Mouse (Mus musculus) hindbrain, embryonic 11.5 days (tissue): ENCODE results near the gene Gm17581. TPM values are rescaled to one million over a fixed set of nuclear protein-coding genes. Genes with fewer than 3 reads are reported as not detected.

Source experiments
- ATAC-seq: fragments of 200-750 bp; cut with Nextera tagmentation; 2 replicates; pipeline ENCODE4 v1.8.0; 2017; ENCODE audit warnings: mild to moderate bottlenecking, moderate TSS enrichment, moderate library complexity; ENCODE audit not compliant: low FRiP score
- DNase-seq: peaks from one replicate; pipeline ENCODE4 v3.0.0-alpha.2; 2015; ENCODE audit warnings: low spot score
- H3K27ac ChIP-seq: fragments of 300-500 bp; sonication (generic); 2 replicates; pipeline ENCODE4 v1.5.1; 2014; ENCODE audit warnings: mild to moderate bottlenecking, low read depth, low read length
- H3K27me3 ChIP-seq: fragments of 300-500 bp; sonication (generic); 2 replicates; pipeline ENCODE4 v1.6.1; 2014; ENCODE audit warnings: mild to moderate bottlenecking, low read length, moderate library complexity, mixed read lengths; ENCODE audit not compliant: control insufficient read depth, insufficient read depth
- H3K36me3 ChIP-seq: fragments of 300-500 bp; sonication (generic); 2 replicates; pipeline ENCODE4 v1.6.1; 2014; ENCODE audit warnings: mild to moderate bottlenecking, low read length, moderate library complexity, mixed read lengths; ENCODE audit not compliant: control insufficient read depth, insufficient read depth
- H3K4me1 ChIP-seq: fragments of 300-500 bp; sonication (generic); replicated peaks from 2 replicates; pipeline ENCODE4 v1.6.1; 2014; ENCODE audit warnings: low read length, mixed read lengths; ENCODE audit not compliant: control insufficient read depth, insufficient read depth
- H3K4me2 ChIP-seq: fragments of 300-500 bp; sonication (generic); replicated peaks from 2 replicates; pipeline ENCODE4 v1.6.1; 2014; ENCODE audit warnings: mild to moderate bottlenecking, low read depth, low read length
- H3K4me3 ChIP-seq: fragments of 300-500 bp; sonication (generic); 2 replicates; pipeline ENCODE4 v1.5.1; 2014; ENCODE audit warnings: low read depth, low read length
- H3K9ac ChIP-seq: fragments of 300-500 bp; sonication (generic); 2 replicates; pipeline ENCODE4 v1.6.1; 2014; ENCODE audit warnings: low read depth, low read length
- H3K9me3 ChIP-seq: fragments of 300-500 bp; sonication (generic); 2 replicates; pipeline ENCODE4 v1.6.1; 2016; ENCODE audit warnings: low read length; ENCODE audit not compliant: control insufficient read depth
- WGBS: fragments of 180-500 bp; shearing (Covaris S2); extraction: QIAGEN DNeasy Blood & Tissue Kit; methylation state at CpG from one replicate; pipeline ENCODE4 v1.1.7; 2014; 5-methylcytosine and 5-hydroxymethylcytosine counted together
- polyA plus RNA-seq: library from polyadenylated mRNA; unstranded; fragments of >200 nt; fragmentation: Nextera tagmentation; extraction: Ambion mirVana; gene quantifications from 2 replicates; pipeline ENCODE4 v1.2.1, GENCODE M21; 2014

Gm17581 gene
- polyA plus RNA-seq, 1 experiment from 2014 or later: not detected

DNA sequence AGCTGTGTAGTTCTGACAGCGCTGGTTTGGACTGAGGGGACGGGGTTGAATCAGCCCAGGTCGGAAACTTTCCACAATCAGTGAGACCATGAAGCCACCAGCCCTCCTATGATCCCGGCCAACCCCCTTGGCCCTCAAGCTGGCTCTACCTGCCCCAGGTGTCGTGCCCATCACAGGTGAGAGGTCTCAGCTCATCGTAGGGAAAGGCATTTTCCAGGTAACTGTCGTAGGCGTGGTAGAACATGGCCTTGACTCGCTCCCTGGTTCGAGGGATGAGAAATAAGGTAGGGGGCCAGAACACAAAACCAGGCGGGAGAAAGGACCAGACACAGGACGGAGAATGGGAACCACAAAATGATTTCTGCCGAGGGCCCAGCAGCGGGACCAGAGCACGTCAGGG is 6.9 kb downstream of the Gm17581 start:
- H3K9ac ChIP-seq: peak overlapping the region; percentile 81
- no peak overlapping the region for H3K27ac ChIP-seq
- no peaks in the 10 kb centered on the region for H3K4me1 ChIP-seq
- no peak for DNase-seq
- H3K4me2 ChIP-seq: peak overlapping the region; percentile 87
- H3K27me3 ChIP-seq: no peaks in the 10 kb centered on the region
- H3K9me3 ChIP-seq: no peaks in the 10 kb centered on the region
- 5% methylated on average over 15 of the region's 15 CpGs for WGBS
- H3K4me3 ChIP-seq: peak overlapping the region; percentile 77
- no peaks in the 10 kb centered on the region for H3K36me3 ChIP-seq
- ATAC-seq: no peak; the same call in none of the 2 replicates

DNA sequence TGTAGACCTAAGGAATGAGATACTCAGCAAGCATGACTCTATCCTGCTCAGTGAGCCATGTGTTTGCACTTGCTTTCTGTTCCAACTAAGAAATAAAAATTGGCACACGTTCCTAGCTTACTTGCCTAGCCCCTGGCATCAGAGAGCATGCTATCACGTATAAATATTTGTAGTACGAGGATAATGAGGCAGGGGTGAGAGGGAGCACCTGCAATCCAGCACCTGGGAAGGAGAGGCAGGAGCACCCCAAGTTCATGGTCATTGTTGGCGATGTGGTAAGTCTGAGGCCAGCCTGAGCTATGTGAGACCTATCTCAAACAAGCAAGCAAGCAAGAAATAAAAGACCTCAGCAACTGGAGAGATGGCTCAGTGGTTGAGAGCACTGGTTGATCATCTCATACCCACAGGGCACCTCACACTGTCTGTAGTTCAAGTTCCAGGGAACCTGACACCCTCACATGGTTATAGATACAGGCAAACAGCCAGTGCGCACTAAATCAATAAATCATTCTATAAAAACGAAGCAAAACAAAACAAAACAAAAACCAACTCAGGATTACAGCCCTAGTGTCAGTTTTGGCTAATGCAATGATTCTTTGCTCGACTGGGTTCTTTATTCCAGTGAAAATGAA is 7.8 kb downstream of the Gm17581 start:
- DNase-seq (no peak), ATAC-seq (no peak)
- no peaks in the 10 kb centered on the region for H3K36me3 ChIP-seq
- no peak overlapping the region for H3K27ac ChIP-seq
- no peaks in the 10 kb centered on the region for H3K9me3 ChIP-seq
- H3K4me2 ChIP-seq: no peak overlapping the region
- H3K4me1 ChIP-seq: no peaks in the 10 kb centered on the region
- no peaks in the 10 kb centered on the region for H3K27me3 ChIP-seq
- 80% methylated on average over 7 of the region's 7 CpGs for WGBS
- H3K9ac ChIP-seq: no peak overlapping the region
- no peak overlapping the region for H3K4me3 ChIP-seq

DNA sequence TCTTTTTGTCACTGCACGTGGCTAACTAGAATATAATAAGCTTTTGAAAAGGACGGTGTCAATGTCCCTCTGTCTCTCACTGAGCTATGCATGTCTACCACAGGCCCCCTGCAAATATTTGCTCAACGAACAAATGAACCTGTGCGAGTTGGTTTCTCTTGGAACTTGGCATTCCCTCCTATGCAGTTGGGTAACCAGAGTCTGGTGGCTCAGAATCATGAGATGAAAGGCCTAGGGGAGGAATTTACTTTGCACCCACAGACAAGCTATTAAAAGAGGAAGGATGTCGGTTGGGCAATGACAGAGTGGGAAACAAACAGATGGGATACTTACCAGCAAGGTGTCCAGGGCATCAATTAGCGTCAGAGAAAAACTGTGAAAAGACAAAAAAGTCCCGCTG is 9.4 kb downstream of the Gm17581 start:
- Histone ChIP-seq H3K9ac (no peak overlapping the region), H3K4me2 (no peak overlapping the region), H3K4me1 (no peaks in the 10 kb centered on the region), H3K27me3 (no peaks in the 10 kb centered on the region), H3K27ac (no peak overlapping the region), H3K36me3 (no peaks in the 10 kb centered on the region), H3K4me3 (no peak overlapping the region), H3K9me3 (no peaks in the 10 kb centered on the region)
- 86% methylated on average over 7 of the region's 7 CpGs for WGBS
- DNase-seq (no peak), ATAC-seq (no peak)

DNA sequence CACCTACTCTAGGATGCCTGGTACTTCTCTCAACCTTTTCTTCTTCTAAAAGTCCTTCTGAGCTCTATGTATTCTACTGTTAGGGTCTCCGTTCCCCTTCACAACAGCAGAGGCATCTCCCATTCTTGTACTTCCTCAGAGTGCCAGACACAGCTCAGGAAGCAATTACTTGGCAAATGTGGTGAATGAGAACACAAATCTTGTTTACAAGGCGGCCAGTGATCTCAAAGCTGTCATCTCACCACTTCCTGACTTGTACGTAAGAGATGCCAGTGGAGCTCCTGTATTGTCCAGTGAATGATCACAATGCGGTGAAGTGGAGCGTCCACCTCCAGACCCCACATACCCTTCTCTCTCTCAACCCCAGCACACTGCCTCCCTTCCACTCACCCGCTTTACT is 11.1 kb downstream of the Gm17581 start:
- no peak for ATAC-seq
- no peak overlapping the region for H3K4me2 ChIP-seq
- H3K9ac ChIP-seq: no peak overlapping the region
- no peak for DNase-seq
- 93% methylated on average over 6 of the region's 6 CpGs for WGBS
- H3K4me3 ChIP-seq: no peak overlapping the region
- no peaks in the 10 kb centered on the region for H3K36me3 ChIP-seq
- H3K27ac ChIP-seq: no peak overlapping the region
- no peaks in the 10 kb centered on the region for H3K9me3 ChIP-seq
- no peaks in the 10 kb centered on the region for H3K27me3 ChIP-seq
- no peaks in the 10 kb centered on the region for H3K4me1 ChIP-seq

DNA sequence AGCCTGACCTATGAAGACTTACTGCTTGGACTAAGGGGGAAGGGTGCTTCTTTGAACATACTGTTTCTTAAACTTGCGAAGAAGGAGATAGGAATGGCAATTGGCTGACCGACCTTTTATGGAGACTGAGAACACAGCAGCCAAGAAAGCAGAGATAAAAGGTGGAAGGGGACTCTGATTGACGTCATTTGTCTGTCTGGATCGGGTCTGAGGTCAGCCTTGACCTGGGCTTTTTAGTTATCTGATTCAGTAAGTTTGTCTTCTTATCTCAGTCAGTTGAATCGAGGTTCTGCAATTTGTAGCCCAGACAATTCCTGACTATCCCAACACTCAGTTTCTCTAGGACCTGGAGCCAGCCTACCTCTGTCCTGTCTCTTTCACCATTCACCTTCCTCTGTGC is 11.6 kb downstream of the Gm17581 start:
- no peak for DNase-seq
- Histone ChIP-seq H3K36me3 (no peaks in the 10 kb centered on the region), H3K4me2 (no peak overlapping the region), H3K9me3 (no peaks in the 10 kb centered on the region), H3K4me3 (no peak overlapping the region), H3K9ac (no peak overlapping the region), H3K27ac (no peak overlapping the region), H3K27me3 (no peaks in the 10 kb centered on the region), H3K4me1 (no peaks in the 10 kb centered on the region)
- 83% methylated on average over 5 of the region's 5 CpGs for WGBS
- no peak for ATAC-seq

GRCm38 (mm10) chr2:155720585-155720984 is 15.1 kb downstream of the Gm17581 start:
- H3K27me3 ChIP-seq: no peaks in the 10 kb centered on the region
- ATAC-seq: no peak
- H3K4me3 ChIP-seq: no peak overlapping the region
- H3K9ac ChIP-seq: no peak overlapping the region
- H3K27ac ChIP-seq: no peak overlapping the region
- no peak for DNase-seq
- WGBS: 90% methylated on average over 5 of the region's 5 CpGs
- H3K36me3 ChIP-seq: 0 out of 2 replicates have a peak, but pooled peaks cover 2% of the 10 kb centered on the region
- no peaks in the 10 kb centered on the region for H3K4me1 ChIP-seq
- no peak overlapping the region for H3K4me2 ChIP-seq
- no peaks in the 10 kb centered on the region for H3K9me3 ChIP-seq

GRCm38 (mm10) chr2:155717082-155717990 is 18.3 kb downstream of the Gm17581 start:
- no peaks in the 10 kb centered on the region for H3K4me1 ChIP-seq
- no peak for ATAC-seq
- 0 out of 2 replicates have a peak, but pooled peaks cover 2% of the 10 kb centered on the region for H3K36me3 ChIP-seq
- no peak overlapping the region for H3K4me3 ChIP-seq
- no peak for DNase-seq
- no peaks in the 10 kb centered on the region for H3K9me3 ChIP-seq
- no peak overlapping the region for H3K4me2 ChIP-seq
- 88% methylated on average over 12 of the region's 12 CpGs for WGBS
- H3K9ac ChIP-seq: no peak overlapping the region
- no peak overlapping the region for H3K27ac ChIP-seq
- no peaks in the 10 kb centered on the region for H3K27me3 ChIP-seq

DNA sequence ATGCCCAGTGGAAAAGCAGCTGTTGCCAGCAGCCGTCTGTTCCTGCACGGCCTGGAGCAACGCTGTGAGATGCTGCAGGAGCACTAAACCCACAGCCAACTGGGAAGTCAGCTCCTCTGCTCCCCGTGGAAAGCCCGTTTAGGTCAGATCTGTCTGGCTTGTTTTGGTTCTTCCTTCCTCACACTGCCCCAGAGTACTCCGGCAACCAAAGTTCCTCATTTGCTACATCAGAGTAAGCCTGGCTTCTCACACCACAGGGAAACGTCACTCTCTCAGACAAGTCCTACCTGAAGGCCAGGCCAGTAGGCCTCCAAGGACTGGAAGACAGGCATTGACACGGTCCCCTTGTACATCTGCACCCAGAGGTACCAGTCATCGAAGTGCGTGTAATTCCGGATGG is 25.1 kb downstream of the Gm17581 start:
- Histone ChIP-seq H3K4me2 (no peak overlapping the region), H3K36me3 (no peaks in the 10 kb centered on the region), H3K9ac (no peak overlapping the region), H3K9me3 (no peaks in the 10 kb centered on the region), H3K4me3 (no peak overlapping the region), H3K27ac (no peak overlapping the region), H3K27me3 (no peaks in the 10 kb centered on the region), H3K4me1 (no peaks in the 10 kb centered on the region)
- no peak for ATAC-seq
- no peak for DNase-seq
- 95% methylated on average over 11 of the region's 11 CpGs for WGBS

- ATAC-seq: no peak
- H3K36me3 ChIP-seq: no peaks in the 10 kb centered on the region
- H3K4me3 ChIP-seq: no peak overlapping the region
These were observed 28.4 kb downstream of the Gm17581 start for GRCm38 (mm10) chr2:155707251-155707650.

More at GRCm38 (mm10) chr2:155707251-155707650, 28.4 kb downstream of the Gm17581 start:
- 91% methylated on average over 4 of the region's 4 CpGs for WGBS
- Histone ChIP-seq H3K4me2 (no peak overlapping the region), H3K27me3 (no peaks in the 10 kb centered on the region), H3K9me3 (no peaks in the 10 kb centered on the region), H3K9ac (no peak overlapping the region), H3K27ac (no peak overlapping the region), H3K4me1 (no peaks in the 10 kb centered on the region)
- no peak for DNase-seq
